In the genomic region with DNA sequence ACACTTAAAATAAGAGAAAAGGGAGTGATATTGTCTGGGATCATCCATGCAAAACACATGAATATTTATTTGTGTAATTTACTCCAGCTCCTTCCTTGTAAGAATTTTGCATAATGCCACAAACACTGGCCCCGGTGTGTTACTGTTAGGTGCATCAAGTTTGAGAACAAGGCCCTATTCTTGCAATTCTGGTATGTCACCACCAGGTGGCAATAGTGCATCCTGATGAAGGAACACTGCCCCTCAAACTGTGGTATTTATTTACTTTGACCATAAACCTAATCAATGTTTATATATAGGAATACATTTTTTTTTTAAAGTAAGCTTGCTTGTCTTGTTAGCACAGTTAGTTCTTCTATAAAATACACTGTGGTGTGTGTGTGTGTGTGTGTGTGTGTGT, we compare ENCODE assay signal across 9 mouse cellular contexts.
DNase-seq lines count a peak whose midpoint lies in the region; ATAC-seq and TF ChIP-seq lines count a peak whose summit lies in the region.
"Had no signal": no experiment of that assay in that cellular context is flagged by ENCODE, and none has a peak within 500 bp of the region (broad histone marks: within the 10 kb centered on the region; RNA-seq: fewer than 3 reads in every experiment).

No protein-coding gene starts in this region.

- TF ChIP-seq CTCF in lung, postnatal 0 days (IDR thresholded peaks at IDR 0.05) = peak; percentile 69
- TF ChIP-seq CTCF in brain, embryonic 14.5 days (IDR thresholded peaks at IDR 0.05; ENCODE audit: borderline replicate concordance, extremely low read depth, insufficient read depth, insufficient read length) = peak; percentile 60; the same call in 1 of the 2 replicates
- peak; percentile 64 for TF ChIP-seq CTCF in stomach, postnatal 0 days (IDR thresholded peaks at IDR 0.05; ENCODE audit: low read depth)

- H3K4me3 ChIP-seq in lung, postnatal 0 days (ENCODE audit: low read depth, low read length) = no peak overlapping the region
- no peak overlapping the region for H3K4me3 ChIP-seq in stomach, postnatal 0 days (ENCODE audit: low read depth, low read length)
- H3K4me3 ChIP-seq: liver, embryonic 15.5 days had no signal

- H3K4me1 ChIP-seq in lung, postnatal 0 days (ENCODE audit: insufficient read depth, low read depth, low read length) = no peaks in the 10 kb centered on the region
- no peaks in the 10 kb centered on the region; the same call in 1 of the 2 replicates for H3K4me1 ChIP-seq in stomach, postnatal 0 days (replicated peaks; ENCODE audit: control insufficient read depth, insufficient read depth)
- H3K4me1 ChIP-seq: liver, embryonic 15.5 days had no signal

- no peaks in the 10 kb centered on the region for H3K27me3 ChIP-seq in lung, postnatal 0 days (replicated peaks; ENCODE audit: insufficient read depth, low read length)
- H3K27me3 ChIP-seq in stomach, postnatal 0 days (ENCODE audit: control insufficient read depth, insufficient read depth, low read length) = no peaks in the 10 kb centered on the region
- H3K27me3 ChIP-seq: liver, embryonic 15.5 days had no signal

- no peak for TF ChIP-seq EP300 in lung, postnatal 0 days (IDR thresholded peaks at IDR 0.05)
- TF ChIP-seq EP300 in stomach, postnatal 0 days (optimal IDR thresholded peaks at IDR 0.05) = no peak

- WGBS in lung, postnatal 0 days = 87% methylated on average over 1 of the region's 1 CpGs
- WGBS in stomach, postnatal 0 days = 90% methylated on average over 1 of the region's 1 CpGs

- DNase-seq in gastrocnemius, adult 18-20 months (ENCODE audit: low spot score) = peak; percentile 45
- no peak for DNase-seq in gastrocnemius, postnatal 14 days
- DNase-seq in lung, postnatal 0 days (ENCODE audit: low spot score) = no peak
- no peak for DNase-seq in lung, adult 18-20 months
- DNase-seq in brain, embryonic 14.5 days (ENCODE audit: low read depth) = peak; percentile 42
- no peak for DNase-seq in stomach, postnatal 0 days (ENCODE audit: low spot score)
- DNase-seq in MN1 (ENCODE audit: low spot score) = no peak
- DNase-seq in left cerebral cortex, adult 11 months (ENCODE audit: low spot score) = no peak

- intact Hi-C loops in gastrocnemius, postnatal 14 days (cut with DNase I; ENCODE audit: low total_unique reads) = no loop called here

- ATAC-seq in lung, postnatal 0 days = no peak
- no peak for ATAC-seq in stomach, postnatal 0 days (ENCODE audit: low FRiP score, low TSS enrichment)

- TF ChIP-seq POLR2A in brain, embryonic 14.5 days (IDR thresholded peaks at IDR 0.05; ENCODE audit: borderline replicate concordance, extremely low read depth, insufficient read depth, insufficient read length, poor library complexity, severe bottlenecking) = no peak

- no peak overlapping the region for H3K27ac ChIP-seq in lung, postnatal 0 days (ENCODE audit: low read length)
- no peak overlapping the region for H3K27ac ChIP-seq in stomach, postnatal 0 days (replicated peaks)
- H3K27ac ChIP-seq: liver, embryonic 15.5 days had no signal

- no peaks in the 10 kb centered on the region for H3K36me3 ChIP-seq in lung, postnatal 0 days (ENCODE audit: insufficient read depth, low read length)
- H3K36me3 ChIP-seq in stomach, postnatal 0 days (ENCODE audit: control insufficient read depth, insufficient read depth, low read length) = no peaks in the 10 kb centered on the region
- H3K36me3 ChIP-seq: liver, embryonic 15.5 days had no signal

- H3K9ac ChIP-seq in lung, postnatal 0 days (replicated peaks; ENCODE audit: low read depth) = no peak overlapping the region
- H3K9ac ChIP-seq in stomach, postnatal 0 days (ENCODE audit: low read length) = no peak overlapping the region
- H3K9ac ChIP-seq: liver, embryonic 15.5 days had no signal

- no peaks in the 10 kb centered on the region for H3K9me3 ChIP-seq in lung, postnatal 0 days (ENCODE audit: low read length)
- no peaks in the 10 kb centered on the region for H3K9me3 ChIP-seq in stomach, postnatal 0 days (ENCODE audit: control insufficient read depth, low read length)
- H3K9me3 ChIP-seq: liver, embryonic 15.5 days had no signal

- H3K4me2 ChIP-seq in lung, postnatal 0 days (replicated peaks; ENCODE audit: low read depth, low read length) = no peak overlapping the region
- no peak overlapping the region for H3K4me2 ChIP-seq in stomach, postnatal 0 days (replicated peaks; ENCODE audit: low read depth)
- H3K4me2 ChIP-seq: liver, embryonic 15.5 days had no signal

Comparison
In these comparisons a context has a peak if more than half of its experiments do, and no peak if none do; other contexts are left out.
1. DNase-seq: peak in gastrocnemius, adult 18-20 months (single experiment) and brain, embryonic 14.5 days (single experiment); none in gastrocnemius, postnatal 14 days (single experiment), lung, postnatal 0 days (single experiment), lung, adult 18-20 months (0 of 2), stomach, postnatal 0 days (single experiment), MN1 (single experiment) and left cerebral cortex, adult 11 months (single experiment).
2. Peak in every context shown above with its lines, with median percentiles within 50 percentile points of each other: CTCF ChIP-seq.